Comparison of ENCODE assay signal across 15 mouse cellular contexts in the genomic region with DNA sequence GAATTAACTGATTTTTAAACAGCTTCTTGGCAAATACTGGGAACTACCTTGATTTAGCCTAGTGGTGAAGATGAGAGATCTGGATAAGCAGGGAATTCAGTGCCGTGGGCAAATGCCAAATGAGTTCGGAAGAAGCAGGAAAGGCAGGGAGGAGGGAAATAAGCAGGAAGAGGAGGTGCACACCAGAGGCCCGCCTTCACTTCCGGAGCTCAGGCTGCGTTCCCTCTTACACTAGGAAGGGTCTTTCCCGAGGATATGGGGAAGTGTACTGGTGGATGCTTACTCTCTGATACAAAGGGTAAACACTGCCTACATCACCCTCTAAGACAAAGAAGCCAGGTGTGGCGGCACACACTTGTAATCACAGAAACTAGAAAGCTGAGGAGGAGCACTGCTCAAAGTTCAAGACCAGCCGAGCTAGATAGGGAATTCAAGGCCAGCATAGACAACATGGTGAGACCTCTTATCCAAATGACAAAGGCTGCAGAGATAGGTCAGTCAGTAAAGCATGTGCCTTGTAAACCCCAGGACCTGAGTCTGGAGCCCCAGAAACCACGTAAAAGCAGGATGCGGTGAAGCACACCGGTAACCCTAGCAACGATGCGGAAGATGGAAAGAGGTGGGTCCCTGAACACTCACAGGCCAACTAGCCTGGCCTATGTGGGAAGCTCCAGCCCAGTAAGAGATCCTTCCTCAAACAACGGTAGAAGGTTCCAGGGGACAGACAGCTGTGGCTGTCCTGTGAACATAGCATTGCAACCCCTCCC. TPM values are rescaled to one million over a fixed set of nuclear protein-coding genes. Genes with fewer than 3 reads are reported as not detected.
DNase-seq lines count a peak whose midpoint lies in the region; ATAC-seq lines count a peak whose summit lies in the region.
"Had no signal": no experiment of that assay in that cellular context is flagged by ENCODE, and none has a peak within 500 bp of the region (broad histone marks: within the 10 kb centered on the region; RNA-seq: fewer than 3 reads in every experiment).

No protein-coding gene starts in this region.

- H3K9ac ChIP-seq in forebrain, embryonic 14.5 days (ENCODE audit: low read length): no peak overlapping the region
- no peak overlapping the region for H3K9ac ChIP-seq in forebrain, embryonic 11.5 days (ENCODE audit: low read length)
- H3K9ac ChIP-seq: embryonic facial prominence, embryonic 15.5 days; neural tube, embryonic 12.5 days had no signal

- no peak overlapping the region for H3K4me2 ChIP-seq in forebrain, embryonic 14.5 days (ENCODE audit: low read length)
- H3K4me2 ChIP-seq in forebrain, embryonic 11.5 days (ENCODE audit: low read depth, low read length, severe bottlenecking): no peak overlapping the region
- H3K4me2 ChIP-seq: embryonic facial prominence, embryonic 15.5 days; neural tube, embryonic 12.5 days had no signal

- H3K4me1 ChIP-seq in forebrain, embryonic 14.5 days (ENCODE audit: control insufficient read depth, insufficient read depth, low read length): no peaks in the 10 kb centered on the region
- no peaks in the 10 kb centered on the region for H3K4me1 ChIP-seq in forebrain, embryonic 11.5 days (replicated peaks; ENCODE audit: control insufficient read depth, insufficient read depth, low read length)
- H3K4me1 ChIP-seq: embryonic facial prominence, embryonic 15.5 days; neural tube, embryonic 12.5 days had no signal

- no peak overlapping the region for H3K27ac ChIP-seq in forebrain, embryonic 14.5 days (ENCODE audit: low read depth, low read length)
- H3K27ac ChIP-seq in forebrain, embryonic 11.5 days (ENCODE audit: low read depth, low read length): no peak overlapping the region
- H3K27ac ChIP-seq: embryonic facial prominence, embryonic 15.5 days; neural tube, embryonic 12.5 days had no signal

- H3K27me3 ChIP-seq in forebrain, embryonic 14.5 days (replicated peaks; ENCODE audit: control insufficient read depth, insufficient read depth, low read length): no peaks in the 10 kb centered on the region
- no peaks in the 10 kb centered on the region for H3K27me3 ChIP-seq in forebrain, embryonic 11.5 days (ENCODE audit: control insufficient read depth, insufficient read depth, low read length)
- H3K27me3 ChIP-seq: embryonic facial prominence, embryonic 15.5 days; neural tube, embryonic 12.5 days had no signal

- peak; percentile 46 for DNase-seq in forebrain, embryonic 14.5 days (ENCODE audit: low spot score)
- DNase-seq in forebrain, embryonic 11.5 days (ENCODE audit: low spot score): no peak
- peak; percentile 25 for DNase-seq in lung, postnatal 36 days
- no peak for DNase-seq in lung, postnatal 14 days
- no peak for DNase-seq in gastrocnemius, postnatal 14 days
- DNase-seq in urinary bladder, postnatal 25 days (ENCODE audit: low spot score): no peak
- DNase-seq: adrenal gland, adult 2 months; cerebellum, adult 2 months; gastrocnemius, postnatal 36 days; layer of hippocampus, adult 9-11 months had no signal

- WGBS in forebrain, embryonic 14.5 days: 77% methylated on average over 14 of the region's 14 CpGs
- WGBS in forebrain, embryonic 11.5 days: 82% methylated on average over 14 of the region's 14 CpGs

- H3K9me3 ChIP-seq in forebrain, embryonic 14.5 days (replicated peaks; ENCODE audit: control insufficient read depth, low read length): no peaks in the 10 kb centered on the region
- H3K9me3 ChIP-seq in forebrain, embryonic 11.5 days (ENCODE audit: control insufficient read depth, low read length): no peaks in the 10 kb centered on the region
- H3K9me3 ChIP-seq: embryonic facial prominence, embryonic 15.5 days; neural tube, embryonic 12.5 days had no signal

- peak; percentile 43; the same call in 1 of the 2 replicates for ATAC-seq in forebrain, embryonic 14.5 days
- ATAC-seq in forebrain, embryonic 11.5 days (replicated peaks; ENCODE audit: low FRiP score): no peak
- peak; percentile 63 to 66 for ATAC-seq in hematopoietic stem cell, adult 5-6 weeks (replicated peaks in 1 of 2; ENCODE audit: insufficient read depth in 1 of 2, low FRiP score in 2 of 2, low TSS enrichment in 1 of 2, low read depth in 1 of 2, poor library complexity in 2 of 2, severe bottlenecking in 2 of 2)
- peak; percentile 49; the same call in 1 of the 2 replicates for ATAC-seq in neutrophil, adult 5-6 weeks (ENCODE audit: extremely low read depth, insufficient number of reproducible peaks, low FRiP score, poor library complexity, severe bottlenecking)
- ATAC-seq: intestine, embryonic 16.5 days had no signal

- H3K4me3 ChIP-seq in forebrain, embryonic 14.5 days (ENCODE audit: low read depth, low read length): no peak overlapping the region
- no peak overlapping the region for H3K4me3 ChIP-seq in forebrain, embryonic 11.5 days (ENCODE audit: low read depth, low read length)
- H3K4me3 ChIP-seq: embryonic facial prominence, embryonic 15.5 days; neural tube, embryonic 12.5 days had no signal

- no peaks in the 10 kb centered on the region for H3K36me3 ChIP-seq in forebrain, embryonic 14.5 days (ENCODE audit: control insufficient read depth, insufficient read depth, low read length)
- no peaks in the 10 kb centered on the region for H3K36me3 ChIP-seq in forebrain, embryonic 11.5 days (ENCODE audit: control insufficient read depth, insufficient read depth, low read length)
- H3K36me3 ChIP-seq: embryonic facial prominence, embryonic 15.5 days; neural tube, embryonic 12.5 days had no signal

- intact Hi-C loops in gastrocnemius, postnatal 14 days (cut with DNase I; ENCODE audit: low total_unique reads): no loop called here

RNA-seq across cellular contexts. Expression of a gene that starts 57.9 kb away (rescaled TPM):
- polyA plus RNA-seq in forebrain, embryonic 14.5 days (2014; fragmentation: Nextera tagmentation; extraction: Ambion mirVana): 14.6 and 14.9 TPM in 2 replicates
- 3.4 and 4.0 TPM in 2 replicates for polyA plus RNA-seq in forebrain, embryonic 11.5 days (2014; fragmentation: Nextera tagmentation; extraction: Ambion mirVana)
- 14.5 and 15.1 TPM in 2 replicates for total RNA-seq in hematopoietic stem cell, adult 5-6 weeks (2017)
- total RNA-seq in neutrophil, adult 5-6 weeks (2017): 33.1 and 40.5 TPM in 2 replicates
- total RNA-seq in gastrocnemius, postnatal 14 days (2021): 1 to 10 TPM; 5.7 to 6.2 TPM

Comparison
In these comparisons a context has a peak if more than half of its experiments do, and no peak if none do; other contexts are left out.
1. DNase-seq: peak in forebrain, embryonic 14.5 days (single experiment) and lung, postnatal 36 days (single experiment); none in forebrain, embryonic 11.5 days (single experiment), lung, postnatal 14 days (single experiment), gastrocnemius, postnatal 14 days (single experiment) and urinary bladder, postnatal 25 days (single experiment).